Mouse (Mus musculus) frontal cortex, postnatal 25 days (tissue): ENCODE measurements around the gene Fastk.

Experiments used
- DNase-seq, 2 experiments: peaks; one replicate each; pipeline ENCODE4 v3.0.0; 2022; ENCODE audit warnings: low spot score in 2 of 2

Fastk gene

DNA sequence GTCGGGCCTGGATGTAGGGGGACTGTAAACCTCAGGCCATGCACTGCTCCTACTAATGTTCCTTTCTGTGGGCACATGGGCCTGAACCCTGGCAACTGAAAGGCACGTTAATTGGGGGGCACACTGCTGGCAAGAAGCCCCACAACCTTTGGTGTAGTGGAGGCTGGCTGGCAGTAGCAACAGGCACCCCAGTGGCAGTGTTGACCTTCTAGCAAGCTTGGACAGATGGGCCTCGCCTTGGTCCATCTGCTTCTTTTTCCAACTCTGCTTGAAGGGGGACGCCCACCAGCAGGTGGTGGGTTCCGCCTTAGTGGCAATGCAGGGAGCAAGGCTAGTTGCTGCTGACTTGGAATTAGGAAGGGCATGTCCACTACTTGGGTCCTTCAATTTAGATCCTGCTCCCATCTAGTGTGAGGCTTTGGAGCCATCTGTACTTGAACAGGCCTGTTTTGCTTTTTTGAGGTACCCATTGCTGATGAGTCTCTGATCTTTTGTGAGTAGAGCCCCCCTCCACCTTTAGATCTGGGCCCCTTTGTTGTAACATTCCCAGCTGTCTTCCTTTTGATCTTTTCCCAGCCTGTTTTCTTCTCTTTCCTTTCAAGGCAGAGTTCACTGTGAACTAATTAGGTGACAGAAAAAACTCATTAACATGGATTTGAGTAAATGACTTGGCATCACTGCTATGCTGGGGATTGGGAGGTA, 8.3 kb upstream of the Fastk start:
- DNase-seq: no peak

DNA sequence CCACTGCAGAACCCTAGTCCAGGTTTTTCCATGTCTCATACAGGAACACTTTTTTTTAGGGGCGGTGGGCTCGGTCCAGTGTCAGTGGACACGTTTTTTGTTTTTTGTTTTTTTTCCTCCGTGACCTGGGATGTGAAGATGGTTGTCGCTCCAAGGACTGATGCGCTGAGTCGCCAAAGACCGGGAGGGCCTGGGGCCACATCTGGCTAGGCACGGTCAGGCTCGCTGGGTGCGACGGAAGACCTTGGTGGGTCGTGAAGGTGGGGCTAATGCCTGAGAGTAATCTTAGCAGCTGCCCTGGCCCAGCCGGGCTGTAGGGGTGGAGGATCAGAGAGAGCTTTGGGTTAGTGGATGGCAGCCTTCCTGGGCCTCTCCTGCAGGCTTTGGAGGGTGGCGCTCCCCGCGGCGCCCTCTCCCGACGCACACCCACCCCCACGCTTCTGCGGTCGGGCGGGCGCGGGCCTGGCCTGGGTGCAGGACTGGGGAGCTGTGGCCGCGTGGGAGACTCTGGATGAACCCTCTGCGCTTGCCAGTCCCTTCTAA, 7.7 kb upstream of the Fastk start:
- DNase-seq: peak in 1 of 2 experiments; percentile 34

DNA sequence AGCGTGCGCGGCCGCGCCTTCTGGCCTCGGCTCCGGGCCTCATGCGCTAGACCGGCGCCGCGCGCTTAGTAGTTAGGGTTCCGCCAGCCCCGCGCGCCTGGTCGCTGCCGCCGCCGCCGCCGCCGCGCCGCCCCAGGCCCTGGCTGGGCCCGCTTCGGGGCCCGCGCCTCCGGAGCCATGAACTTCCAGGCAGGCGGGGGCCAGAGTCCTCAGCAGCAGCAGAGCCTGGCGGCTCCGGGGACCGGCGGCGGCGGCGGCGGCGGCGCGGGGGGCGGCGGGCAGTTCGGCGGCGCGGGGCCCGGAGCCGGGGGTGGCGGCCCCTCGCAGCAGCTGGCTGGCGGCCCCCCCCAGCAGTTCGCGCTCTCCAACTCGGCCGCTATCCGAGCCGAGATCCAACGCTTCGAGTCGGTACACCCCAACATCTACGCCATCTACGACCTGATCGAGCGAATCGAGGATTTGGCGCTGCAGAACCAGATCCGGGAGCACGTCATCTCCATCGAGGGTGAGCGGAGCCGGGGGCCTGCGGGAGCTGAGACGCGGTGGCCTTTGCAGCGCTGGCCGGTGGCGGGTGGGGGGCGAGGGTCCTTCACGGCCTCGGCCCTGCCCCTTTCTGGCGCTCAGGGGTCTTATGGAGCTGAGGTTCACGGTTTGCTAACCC, 7.1 kb upstream of the Fastk start, which contains the start of gene Agap3:
TSS of gene Agap3 (plus strand) at position 148 of the 661 bp plus-strand sequence.
- no peak for DNase-seq

DNA sequence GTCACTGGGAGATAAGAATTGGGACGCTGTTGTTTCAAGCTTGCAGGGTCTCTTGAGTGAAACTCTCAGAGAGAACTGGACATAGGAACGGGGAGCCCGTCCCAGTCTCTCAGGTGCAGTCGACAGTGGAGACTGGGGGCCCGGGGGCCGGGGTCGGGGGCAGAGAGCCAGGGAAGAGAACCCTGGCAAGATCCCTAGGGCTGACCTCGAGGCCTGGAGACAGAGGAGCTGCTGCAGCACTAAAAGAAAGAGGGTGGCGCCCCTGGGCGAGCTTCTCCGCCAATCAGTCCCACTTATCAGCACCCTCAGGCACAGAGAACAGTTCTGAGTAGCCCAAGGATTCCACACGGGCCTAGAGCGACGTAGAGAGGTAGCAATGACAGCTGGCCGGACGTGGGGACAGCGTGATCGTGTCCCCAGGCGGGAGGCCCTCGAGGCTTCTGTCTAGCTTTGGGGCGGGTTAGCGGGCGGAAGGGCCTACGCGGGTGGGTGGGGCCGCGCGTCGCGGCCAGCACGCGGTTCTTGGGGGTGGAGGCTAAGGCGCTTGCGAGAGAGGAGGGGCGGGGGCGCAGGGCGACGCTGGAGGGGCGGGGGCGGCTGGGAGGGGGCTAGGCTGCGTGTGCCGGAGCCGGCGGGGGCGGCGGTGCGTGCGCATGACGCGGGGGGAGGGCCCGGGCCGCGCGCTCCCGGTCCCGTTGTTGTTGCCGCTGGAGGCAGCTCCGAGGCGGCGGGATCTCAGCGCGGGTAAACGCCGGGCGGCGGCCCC, 6.4 kb upstream of the Fastk start:
- DNase-seq: peak; percentile 66 to 74

DNA sequence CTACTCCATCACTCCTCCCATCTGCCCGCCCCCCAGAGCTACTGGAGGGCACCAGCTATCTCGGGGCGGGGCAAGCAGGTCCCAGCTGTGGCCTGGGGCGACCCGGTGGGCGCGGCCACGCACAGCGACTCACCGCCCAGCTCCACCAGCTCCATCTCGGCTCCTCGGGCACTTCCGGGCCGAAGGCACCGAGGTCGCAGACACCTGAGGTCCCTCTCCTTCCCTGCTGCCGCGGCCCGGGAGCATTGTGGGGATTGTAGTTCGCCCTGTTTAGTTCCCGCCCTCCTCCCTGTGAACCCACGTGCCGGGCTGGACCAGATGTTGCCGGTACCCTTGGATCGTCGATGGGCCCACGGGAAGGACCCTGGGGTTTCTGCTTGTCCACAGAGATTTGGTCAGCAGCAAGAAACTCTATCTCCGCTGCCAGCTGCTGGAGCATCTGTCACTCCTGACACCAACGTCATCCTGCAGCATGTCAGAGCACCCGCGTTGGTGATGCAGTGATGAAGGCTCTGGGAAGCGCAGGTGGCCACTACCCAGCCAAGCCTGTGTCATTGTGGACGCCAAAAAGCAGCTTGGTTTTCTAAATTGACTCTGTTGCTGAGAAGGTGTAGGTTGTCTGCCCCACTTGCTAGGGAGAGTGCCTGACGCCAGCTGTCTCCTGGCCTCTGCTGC, 2.7 kb upstream of the Fastk start, which contains the start of gene Tmub1:
TSS of gene Tmub1 (minus strand) at position 231 of the 675 bp plus-strand sequence.
- DNase-seq: peak; percentile 70 to 76

DNA sequence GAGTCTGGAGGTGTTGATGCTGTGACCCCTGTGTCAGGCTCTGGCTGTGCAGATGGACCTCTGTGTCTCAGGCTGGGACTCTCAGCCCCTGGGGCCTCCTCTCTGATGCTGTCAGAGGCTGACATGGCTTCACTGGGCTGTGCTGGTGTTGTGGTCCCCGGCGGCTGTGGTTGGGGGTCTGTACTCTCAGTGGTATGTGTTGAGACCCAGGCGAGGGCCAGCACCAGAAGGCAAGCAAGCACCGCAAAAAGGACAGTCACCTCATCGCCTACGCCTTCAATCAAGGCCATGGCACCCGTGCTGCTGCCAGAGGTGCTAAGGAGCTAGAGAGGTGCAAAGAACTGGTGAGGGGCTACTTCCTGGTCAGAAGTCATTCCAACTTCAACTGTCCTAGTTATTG, 1.5 kb upstream of the Fastk start:
- DNase-seq: no peak

DNA sequence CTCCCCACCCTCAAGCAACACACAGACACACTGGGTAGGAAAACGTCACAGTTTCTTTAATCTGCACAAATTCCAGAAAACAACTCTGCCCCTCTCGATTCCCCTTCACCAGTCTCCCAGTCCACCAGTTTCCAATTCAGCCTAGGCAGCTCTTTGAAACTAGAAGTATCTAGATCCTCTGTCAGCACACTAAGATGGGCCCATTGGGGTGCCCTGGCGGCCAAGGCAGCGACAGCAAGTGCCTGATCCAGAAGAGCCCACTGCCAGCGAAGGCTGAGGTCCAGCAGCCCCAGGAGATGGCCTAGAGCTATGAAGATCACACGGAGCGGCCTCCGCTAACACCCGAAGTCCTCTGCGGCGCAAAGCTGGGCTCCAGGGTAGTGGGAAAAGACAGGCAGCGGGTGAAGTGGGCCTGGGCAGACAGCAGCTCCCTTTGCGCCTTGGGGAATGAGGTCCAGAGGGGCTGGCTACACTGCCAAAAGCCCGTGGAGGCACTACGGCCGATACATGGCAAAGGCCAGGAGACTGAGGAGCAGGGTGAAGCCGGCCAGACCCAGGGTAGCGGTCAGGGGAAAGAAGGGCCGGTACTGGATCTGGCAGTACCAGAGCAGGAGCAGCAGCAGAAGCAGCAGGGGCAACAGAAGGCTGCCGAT, 467 bp upstream of the Fastk start:
- DNase-seq: no peak

DNA sequence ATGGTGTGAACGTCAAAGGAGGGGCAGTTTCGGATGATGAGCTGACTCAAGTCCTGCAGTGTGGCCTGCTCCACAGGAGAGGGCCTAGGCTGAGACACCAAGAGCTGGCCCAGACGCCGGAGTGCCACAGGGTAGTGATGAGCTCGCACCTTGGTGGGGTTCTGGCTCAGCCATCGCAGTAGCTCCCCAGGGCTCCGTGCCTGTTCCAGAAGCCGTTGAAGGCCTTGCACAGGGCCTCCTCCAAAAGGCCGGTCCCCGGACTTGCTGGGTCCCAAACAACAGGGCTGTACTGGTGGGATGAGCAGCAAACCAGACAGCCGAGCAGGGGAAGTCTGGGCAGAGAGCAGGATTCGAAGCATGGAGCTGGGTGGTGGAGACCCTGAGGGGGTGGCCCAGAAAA, 1.2 kb downstream of the Fastk start:
- DNase-seq: no peak

DNA sequence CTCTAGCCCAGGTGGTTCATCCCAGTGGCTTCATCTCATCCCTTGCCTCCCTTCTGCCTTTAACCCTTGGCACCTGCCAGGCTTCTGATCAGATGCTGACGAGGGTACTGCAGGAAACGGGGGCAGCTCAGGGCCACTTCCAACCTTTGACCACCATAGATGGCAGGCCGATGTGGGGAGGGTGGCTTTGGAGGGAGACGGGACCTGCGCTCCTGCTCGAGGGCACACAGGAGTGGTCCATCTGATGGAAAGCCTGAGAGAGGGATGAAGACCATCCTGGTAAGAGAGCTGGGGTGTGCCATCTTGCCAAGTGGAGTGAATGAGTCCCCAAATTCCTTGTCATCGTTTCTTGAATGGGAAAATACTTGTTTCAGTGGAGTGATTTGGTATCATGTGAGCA, 1.9 kb downstream of the Fastk start:
- no peak for DNase-seq

DNA sequence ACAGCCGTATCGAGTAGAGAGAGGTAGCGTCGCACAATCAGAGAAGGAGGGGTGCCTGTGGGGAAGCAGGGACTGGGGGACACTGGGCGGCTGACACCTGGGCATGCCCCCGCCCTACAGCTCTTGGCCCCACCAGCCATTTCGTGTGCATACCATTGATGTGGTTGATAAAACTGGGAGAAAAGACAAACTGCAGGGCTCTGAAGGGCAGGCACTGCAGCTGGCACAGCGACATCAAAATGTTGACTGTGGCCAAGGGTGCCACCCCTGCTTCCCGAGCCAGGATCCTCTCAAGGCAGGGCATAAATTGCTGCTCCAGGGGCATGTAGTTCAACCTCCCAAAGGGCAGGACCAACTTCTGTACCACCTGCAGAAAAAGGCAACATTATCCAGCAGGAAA, 3.1 kb downstream of the Fastk start:
- no peak for DNase-seq

DNA sequence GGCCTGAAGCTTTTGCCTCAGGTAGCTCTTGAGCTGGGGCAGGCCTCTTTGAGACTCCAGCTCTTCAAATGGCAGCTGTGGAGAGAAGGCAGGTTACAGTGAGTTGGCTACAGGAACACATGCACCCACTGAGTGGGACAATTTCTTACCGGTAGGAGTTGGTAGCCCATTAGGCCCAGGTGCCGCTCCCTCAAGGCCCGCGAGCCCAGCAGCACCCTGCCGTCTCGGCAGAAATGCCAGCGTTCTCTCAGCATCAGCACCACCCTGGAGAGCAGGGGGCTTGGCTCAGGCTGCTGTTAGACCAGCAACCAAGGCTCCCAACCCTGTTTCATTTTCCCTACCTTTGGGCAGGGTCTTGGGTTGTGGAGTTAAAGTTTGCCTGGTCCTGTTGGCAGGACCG, 3.9 kb downstream of the Fastk start:
- no peak for DNase-seq

DNA sequence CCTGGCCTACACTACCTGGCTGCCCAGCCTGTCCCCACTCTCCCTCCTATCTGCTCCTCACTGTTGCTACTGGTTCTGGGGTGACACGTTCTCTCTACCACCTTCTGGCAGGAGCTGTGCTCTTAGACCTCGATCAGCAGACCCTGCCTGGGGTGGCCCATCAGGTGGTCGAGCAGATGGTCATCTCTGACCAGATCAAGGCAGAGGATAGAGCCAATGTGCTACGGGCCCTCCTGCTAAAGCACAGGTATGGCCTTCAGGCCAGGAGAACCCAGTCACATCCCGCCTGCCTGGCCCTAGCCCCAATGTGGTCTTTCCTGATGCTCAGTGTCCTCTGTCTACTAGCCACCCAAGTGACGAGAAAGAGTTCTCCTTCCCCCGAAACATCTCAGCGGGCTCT, 11.1 kb downstream of the Fastk start:
- DNase-seq: no peak

DNA sequence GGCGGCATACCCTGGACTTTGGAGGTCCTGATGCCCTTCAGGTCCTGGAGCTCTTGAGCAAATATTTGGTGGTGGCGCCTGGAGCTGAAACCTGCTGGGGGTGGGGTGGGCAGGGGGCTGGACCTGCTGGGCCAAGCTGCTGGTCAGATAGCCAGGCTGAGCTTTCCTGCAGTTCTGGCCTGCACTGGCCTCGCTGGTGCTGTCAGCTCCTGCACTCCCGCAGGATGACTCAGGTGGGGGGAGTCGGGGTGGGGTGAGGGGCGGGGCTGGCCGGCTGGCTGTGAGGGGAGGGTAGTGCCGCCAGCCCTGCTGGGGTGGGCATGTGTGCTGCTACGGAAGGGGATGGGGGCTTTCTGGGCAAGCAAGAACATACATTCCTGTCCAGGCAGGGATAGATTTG, 16.5 kb downstream of the Fastk start:
- DNase-seq: no peak

DNA sequence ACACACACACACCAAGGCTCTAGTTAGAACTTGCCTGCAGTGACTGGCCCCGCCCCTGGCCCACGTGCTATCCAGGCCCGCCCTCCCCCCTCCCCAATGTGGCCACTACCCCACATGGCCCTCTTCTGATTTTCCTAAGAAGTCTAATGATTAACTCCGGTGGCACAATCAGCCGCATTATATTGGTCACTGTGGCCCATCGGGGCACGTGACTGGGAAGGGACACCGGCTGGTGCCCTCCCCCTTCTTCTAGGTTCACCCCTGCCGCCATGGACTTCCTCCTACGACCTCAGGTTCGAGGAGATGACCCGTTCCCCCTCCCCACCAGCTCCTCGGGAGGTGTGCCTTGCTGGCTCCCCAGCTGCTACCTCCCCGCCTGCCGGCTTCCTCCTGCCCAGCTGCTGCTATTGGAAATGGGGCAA, 17.1 kb downstream of the Fastk start:
- DNase-seq: no peak

DNA sequence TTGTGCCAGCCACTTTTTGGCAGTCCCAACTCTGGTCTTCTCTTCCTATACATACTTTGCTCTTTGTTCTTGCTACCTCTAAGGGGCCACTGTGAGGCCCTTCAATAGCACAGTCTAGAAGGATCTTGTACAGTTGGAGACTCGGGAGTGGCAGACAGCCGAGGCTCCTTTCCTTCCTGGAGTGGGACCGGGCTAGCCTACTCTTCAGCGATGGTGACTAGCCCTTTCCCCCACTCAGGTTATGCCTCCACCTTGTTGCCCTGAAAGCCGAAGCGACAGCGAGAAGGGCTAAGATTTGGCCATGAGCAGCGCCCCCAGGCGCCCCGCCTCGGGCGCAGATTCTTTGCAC, 17.8 kb downstream of the Fastk start:
- DNase-seq: no peak

DNA sequence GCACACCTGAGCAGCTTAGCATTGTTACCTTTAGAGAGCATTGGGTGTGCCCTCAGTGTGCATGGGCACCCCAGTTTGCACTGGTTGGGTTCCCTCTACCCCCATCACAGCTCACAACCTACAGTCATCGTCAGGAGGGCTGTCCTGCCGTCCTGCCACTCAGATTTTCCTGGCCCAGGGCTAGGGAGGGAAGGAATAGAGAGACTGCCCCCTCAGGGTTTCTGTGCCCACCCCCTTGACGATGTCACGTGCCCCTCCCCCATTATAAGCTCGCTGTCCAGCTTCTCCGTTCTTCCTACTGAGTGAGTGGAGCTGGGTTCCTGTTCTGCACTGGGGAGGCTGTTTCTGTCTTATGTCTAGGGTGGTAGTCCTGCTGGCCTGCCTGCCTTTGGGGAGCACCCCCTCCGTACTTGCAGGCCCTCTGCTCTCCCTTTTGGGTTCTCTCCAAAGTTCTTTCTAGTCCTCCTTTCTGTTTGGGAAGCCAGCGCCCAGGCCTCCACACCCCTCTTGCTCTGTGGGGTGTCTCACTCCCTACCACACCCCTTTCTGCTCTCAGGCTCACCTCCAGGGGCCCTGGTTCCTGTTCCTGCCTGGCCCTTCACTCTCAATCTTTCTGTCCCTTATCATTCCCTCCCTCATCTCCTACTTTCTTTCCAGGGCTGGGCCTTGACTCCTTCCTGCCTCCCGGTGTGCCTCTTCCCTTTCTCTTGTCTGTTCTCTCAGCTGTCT, 18.4 kb downstream of the Fastk start:
- DNase-seq: no peak

DNA sequence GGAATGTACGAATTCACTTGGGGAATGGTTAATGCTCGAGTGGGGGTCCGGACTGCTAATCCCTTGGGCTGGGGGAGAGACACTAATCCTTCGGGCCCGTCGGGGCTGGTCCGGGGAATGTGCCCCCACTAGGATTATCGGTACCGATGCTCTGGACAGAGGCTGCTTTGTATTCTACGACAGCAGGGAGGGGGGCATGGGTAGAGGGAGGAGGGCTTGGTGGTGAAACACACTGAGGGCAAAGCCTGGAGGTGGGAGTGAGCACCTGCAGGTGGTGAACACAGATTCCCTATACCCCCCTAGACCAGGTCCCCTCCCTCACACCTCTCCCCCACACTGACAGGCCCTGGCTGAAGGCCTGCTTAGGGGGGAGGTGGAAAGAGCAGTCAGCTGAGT, 19.1 kb downstream of the Fastk start:
- no peak for DNase-seq

DNA sequence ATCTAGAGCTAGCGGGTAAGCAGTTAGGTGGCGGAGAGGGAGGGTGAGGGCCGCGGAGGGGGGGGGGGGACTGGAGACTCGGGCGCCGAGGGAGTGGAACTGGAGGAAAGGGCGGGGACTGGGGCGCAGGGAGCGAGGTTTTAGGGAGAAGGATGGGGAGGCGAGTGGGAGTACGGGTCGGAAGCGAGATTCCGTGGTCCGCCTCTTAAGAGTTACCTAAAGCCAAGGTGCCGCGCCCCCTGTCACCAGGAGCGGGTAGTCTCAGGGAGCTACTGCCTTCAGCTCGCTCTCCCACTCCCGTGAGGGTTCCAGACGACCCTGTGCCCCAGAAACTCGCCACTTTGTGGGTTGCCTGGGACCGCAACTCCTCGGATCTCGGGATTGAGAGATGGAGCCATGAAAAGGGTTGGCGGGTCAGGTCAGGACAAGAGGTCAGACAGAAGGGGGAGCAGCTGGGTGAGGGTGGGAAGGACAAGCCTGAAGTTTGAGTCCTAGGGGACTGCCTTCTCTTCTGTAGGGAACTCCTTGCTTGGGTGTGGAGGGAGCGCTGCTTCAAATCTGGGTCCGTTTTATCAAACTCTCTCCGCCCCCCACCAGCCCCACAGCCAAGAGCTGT, 19.6 kb downstream of the Fastk start:
- no peak for DNase-seq

DNA sequence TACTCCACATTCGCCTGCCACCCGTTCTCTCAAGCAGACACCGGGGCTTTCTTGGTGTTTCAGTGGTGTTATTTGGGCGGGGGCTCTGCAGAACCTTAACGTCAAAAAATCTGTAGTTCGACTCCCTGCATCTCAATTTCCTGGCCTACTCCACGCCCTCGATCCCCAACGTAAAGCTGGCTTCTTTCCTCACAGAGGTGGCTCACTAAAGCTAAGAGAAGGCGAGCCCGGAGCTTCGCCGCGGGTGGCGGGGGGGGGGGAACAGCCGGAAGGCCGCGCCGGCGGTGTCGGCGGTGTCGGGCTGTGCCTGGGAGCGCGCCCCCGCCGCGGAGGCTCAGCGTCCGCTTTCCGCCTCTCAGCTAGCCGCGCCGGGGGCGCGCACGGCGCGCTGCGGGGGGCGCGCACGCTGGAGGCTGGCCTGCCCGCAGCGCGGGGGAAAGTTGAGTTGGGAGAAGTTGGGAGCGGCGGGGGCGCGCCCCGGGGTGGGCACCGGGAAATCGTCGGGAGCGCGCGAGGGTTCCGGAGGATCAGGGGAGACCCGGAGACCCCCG, 20.2 kb downstream of the Fastk start:
- peak; percentile 36 to 54 for DNase-seq
